Mouse (Mus musculus): ENCODE measurements around the gene Thyn1. TPM values are rescaled to one million over a fixed set of nuclear protein-coding genes. Genes with fewer than 3 reads are reported as not detected.
A peak's percentile ranks its signal among the peaks of the same experiment; 100 is the strongest.

Gene Thyn1
- polyA plus RNA-seq, 1 experiment from 2014 or later, result 139 TPM

DNA sequence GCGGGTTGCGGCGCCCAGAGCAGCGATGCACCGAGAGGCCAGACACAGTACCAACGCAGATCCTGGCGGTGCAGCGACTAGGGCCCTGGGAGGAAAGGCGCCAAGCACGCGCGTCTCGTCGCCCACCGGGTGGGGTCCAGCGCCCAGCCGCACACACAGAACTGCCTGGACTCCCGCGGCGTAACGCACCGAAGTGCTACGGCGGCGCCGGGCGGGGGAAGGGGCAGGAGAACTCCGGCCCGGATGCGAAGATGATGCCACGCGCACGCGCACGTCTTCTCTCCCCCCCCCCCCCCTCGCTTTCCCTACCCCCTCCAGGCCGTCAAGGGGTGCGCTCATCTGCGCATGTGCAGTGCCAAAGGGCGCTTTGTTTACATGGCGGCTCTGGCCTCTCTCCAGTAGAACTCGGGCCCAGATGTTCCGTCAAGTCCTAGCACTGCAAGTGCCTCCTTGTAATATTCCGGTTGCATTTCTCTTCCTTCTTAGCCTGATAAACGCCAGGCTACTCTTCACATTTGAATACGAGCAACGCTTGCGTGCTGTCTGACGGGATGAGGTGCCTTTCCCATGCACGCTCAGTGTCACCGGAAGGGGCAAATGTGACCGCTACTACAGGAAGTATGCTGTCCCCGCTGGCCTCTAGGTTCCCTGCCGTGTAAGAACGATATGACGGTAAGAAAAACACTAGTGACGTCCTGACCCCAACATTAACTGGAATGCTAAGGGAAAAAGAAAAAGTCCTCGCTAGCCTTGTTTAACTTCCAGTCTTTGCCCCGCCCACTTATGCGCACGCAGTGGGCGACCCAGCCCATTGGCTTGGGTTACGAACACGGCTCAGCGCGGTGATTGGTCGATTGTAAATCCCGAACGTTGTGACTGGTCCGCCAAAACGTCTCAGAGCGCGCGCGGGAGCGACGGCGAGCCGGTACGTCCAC, 30.6 kb downstream of the Thyn1 start, which contains the start of the genes Vps26b and Ncapd3:
Gene Vps26b (minus strand): TSS at position 238 of the 935 bp plus-strand sequence.
Gene Ncapd3 (plus strand): TSS at position 348 of the 935 bp plus-strand sequence.
- peak; percentile 97 for DNase-seq (ENCODE audit: low spot score)

DNA sequence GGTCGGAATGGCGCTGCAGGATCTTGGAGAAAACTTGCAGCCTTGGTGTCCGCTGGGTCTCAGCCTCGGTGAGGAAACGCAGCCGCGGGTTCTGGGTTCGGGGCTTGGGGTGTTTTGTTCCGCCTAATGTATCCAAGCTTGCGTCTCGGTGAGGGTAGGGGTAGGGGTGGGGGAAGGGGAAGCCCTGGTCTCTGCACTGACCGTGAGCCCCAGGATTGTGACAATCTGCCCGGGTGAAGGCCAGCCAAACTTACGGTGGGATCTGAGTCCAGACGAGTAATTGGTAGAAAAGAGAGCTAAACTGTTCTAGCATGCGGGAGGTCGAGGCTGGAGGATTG, 31.2 kb downstream of the Thyn1 start:
- DNase-seq (ENCODE audit: low spot score), result no peak

DNA sequence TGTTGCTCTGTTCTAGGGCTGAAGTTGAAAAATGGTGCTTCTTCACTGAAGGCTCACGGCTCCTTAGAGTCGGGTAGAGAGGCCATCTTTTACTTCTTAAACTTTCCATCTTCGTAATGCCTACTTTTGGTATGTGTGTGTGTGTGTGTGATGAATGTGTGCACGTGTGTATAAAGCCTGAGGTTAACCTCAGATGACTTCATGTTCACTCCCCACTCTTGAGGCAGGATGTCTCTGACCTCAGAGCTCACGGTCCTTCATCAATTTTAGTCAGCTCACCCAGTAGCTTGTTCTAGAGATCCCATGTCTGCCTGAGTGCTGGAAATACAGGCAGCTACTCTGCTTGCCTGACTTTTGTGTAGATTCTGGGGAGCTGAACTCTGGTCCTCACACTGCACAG, 44.4 kb downstream of the Thyn1 start:
- DNase-seq (ENCODE audit: low spot score), result no peak

DNA sequence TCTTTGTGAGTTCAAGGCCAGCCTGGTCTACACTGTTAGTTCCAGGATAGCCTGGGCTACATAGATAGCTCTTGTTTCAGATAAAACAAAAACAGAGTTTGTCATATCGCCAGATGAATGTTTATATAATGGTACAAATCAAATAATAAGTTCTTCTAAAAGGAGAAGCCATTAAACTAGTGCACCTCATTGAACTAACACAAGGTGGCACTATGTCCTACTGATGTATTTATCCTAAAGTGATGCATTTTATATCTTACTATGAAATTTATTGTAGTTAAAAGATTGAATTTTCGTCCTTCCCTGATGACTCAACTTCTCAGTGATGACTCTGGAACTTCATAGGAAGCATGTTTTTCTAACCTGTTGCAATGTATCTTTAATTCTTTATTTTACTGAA, 50.0 kb downstream of the Thyn1 start:
- no peak for DNase-seq (ENCODE audit: low spot score)

Other genes with a start within 250 kb of the Thyn1 start
- gene Glb1l2, start 193.2 kb upstream of the Thyn1 start, polyA plus RNA-seq (2015; fragmentation: Nextera tagmentation; extraction: Ambion mirVana), result 0.27 and 0.35 TPM in 2 replicates
- gene Glb1l3, start 138.8 kb upstream of the Thyn1 start, polyA plus RNA-seq (2015; fragmentation: Nextera tagmentation; extraction: Ambion mirVana), result not detected in 2 replicates
- not detected in 2 replicates for gene Gm1110, start 76.6 kb upstream of the Thyn1 start, polyA plus RNA-seq (2015; fragmentation: Nextera tagmentation; extraction: Ambion mirVana)
- 26.7 and 26.9 TPM in 2 replicates for gene Acad8, start 144 bp upstream of the Thyn1 start, polyA plus RNA-seq (2015; fragmentation: Nextera tagmentation; extraction: Ambion mirVana)
- gene Vps26b, start 30.4 kb downstream of the Thyn1 start, polyA plus RNA-seq (2015; fragmentation: Nextera tagmentation; extraction: Ambion mirVana), result 31.3 and 34.3 TPM in 2 replicates
- gene Ncapd3, start 30.5 kb downstream of the Thyn1 start, polyA plus RNA-seq (2015; fragmentation: Nextera tagmentation; extraction: Ambion mirVana), result 36.3 and 38.7 TPM in 2 replicates
- gene Jam3, start 155.7 kb downstream of the Thyn1 start, polyA plus RNA-seq (2015; fragmentation: Nextera tagmentation; extraction: Ambion mirVana), result 3.4 and 4.5 TPM in 2 replicates

All from thymus, postnatal 0 days (tissue).